Mouse (Mus musculus): ENCODE data around the gene Ckmt2.

DNA sequence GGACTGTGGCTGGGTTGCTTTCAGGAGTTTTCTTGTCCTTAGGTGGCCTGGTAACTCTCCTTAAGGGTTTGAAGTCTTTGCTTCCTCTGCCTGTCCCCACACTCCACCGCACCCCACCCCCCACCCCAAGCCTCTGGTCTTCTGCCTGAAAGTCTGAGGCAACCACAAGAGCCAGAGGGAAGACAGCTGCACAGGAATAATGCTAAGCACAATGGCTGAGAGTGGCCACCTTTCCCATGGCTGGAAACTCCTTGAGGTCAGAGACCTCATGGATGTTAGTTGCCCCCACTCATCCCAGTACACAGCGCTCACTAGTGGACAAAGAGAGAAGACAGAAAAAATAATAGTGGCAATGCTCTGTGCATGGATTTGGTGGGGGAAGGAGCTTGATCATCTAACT, 41.1 kb upstream of the Ckmt2 start:
- no peak for TF ChIP-seq POLR2A (IDR thresholded peaks at IDR 0.05; ENCODE audit: low read depth, low read length)
- TF ChIP-seq CTCF (IDR thresholded peaks at IDR 0.05; ENCODE audit: borderline replicate concordance, insufficient read depth, low read length), result no peak

All from embryonic fibroblast, embryonic 13.5 days (primary cell).